Mouse (Mus musculus): ENCODE measurements around the gene Tmprss7. TPM values are rescaled to one million over a fixed set of nuclear protein-coding genes. Genes with fewer than 3 reads are reported as not detected.
A peak's percentile ranks its signal among the peaks of the same experiment; 100 is the strongest.

Gene Tmprss7
- polyA plus RNA-seq, 2 experiments, result 0.08 to 0.26 TPM

DNA sequence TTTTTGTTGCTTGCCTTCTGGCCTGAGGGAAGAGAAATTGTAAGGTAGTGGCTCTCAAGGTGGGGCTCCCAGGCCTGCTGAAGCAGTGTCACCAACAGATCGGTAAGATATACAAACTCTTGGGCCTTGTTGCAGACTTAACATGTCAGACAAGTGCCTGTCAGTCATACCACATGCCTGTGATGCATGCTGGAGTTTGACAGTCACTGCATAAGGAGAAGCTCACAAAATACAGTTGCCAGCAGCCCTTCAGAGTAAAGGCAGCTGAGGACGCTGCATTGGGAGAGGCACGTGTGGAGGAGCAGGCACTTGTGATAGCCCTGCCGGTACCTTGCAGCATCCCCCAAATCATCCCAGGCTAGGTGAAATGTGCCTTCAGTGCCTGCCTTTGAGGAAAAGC, 24.8 kb upstream of the Tmprss7 start:
- no peak overlapping the region for H3K27ac ChIP-seq
- no peak for DNase-seq (ENCODE audit: low read depth in 3 of 3, low spot score in 3 of 3)
- H3K4me3 ChIP-seq (ENCODE audit: insufficient read depth in 1 of 2, low read depth in 2 of 2, low read length in 2 of 2), result no peak overlapping the region
- no peak for TF ChIP-seq CTCF (IDR thresholded peaks at IDR 0.05; ENCODE audit: low read depth)
- TF ChIP-seq EP300 (IDR thresholded peaks at IDR 0.05; ENCODE audit: low read depth), result no peak
- no peaks in the 10 kb centered on the region for H3K27me3 ChIP-seq (ENCODE audit: control insufficient read depth, insufficient read depth, low read length)
- no peak overlapping the region for H3K4me2 ChIP-seq (ENCODE audit: low read depth)
- WGBS (ENCODE audit: insufficient replicate concordance), result 70% methylated on average over 4 of the region's 4 CpGs
- ATAC-seq (ENCODE audit: insufficient read depth), result no peak
- no peak overlapping the region for H3K9ac ChIP-seq (replicated peaks)
- H3K9me3 ChIP-seq (ENCODE audit: control insufficient read depth, low read length), result no peaks in the 10 kb centered on the region
- no peaks in the 10 kb centered on the region for H3K4me1 ChIP-seq (replicated peaks; ENCODE audit: control insufficient read depth in 2 of 2, insufficient read depth in 2 of 2, low read length in 1 of 2)
- no peaks in the 10 kb centered on the region for H3K36me3 ChIP-seq (replicated peaks; ENCODE audit: control insufficient read depth, insufficient read depth, low read depth)

DNA sequence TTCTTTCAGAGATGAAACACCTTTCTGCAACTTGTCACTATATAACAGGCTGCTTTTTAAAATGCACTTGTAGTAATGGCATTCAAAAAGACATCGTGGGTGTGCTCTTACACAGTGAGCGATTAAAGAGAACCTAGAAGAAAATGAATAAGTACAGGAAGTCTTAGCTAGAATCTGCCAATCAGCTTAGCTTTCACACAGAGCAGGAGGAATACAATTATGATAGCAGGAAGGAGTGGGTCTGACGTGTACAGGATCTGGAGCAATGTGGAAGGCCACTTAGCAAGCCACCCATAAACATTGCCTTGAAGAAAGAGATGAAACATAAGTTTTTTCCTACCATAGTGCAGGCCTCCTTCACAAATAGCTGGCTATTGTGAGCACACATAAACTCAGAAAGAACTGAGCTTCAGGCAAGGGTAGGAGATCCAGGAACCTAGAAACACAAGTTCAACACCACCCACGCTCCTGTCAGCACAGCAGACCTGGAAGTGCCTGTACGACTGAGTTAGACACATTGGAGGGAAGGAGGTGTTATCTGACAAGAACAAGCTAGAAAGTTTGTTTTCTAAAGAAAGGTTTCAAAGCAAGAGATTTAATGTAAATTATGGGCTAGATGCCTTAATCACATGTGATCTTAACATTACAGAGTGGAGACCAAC, 21.2 kb upstream of the Tmprss7 start:
- Histone ChIP-seq H3K9me3 (ENCODE audit: control insufficient read depth, low read length) (no peaks in the 10 kb centered on the region), H3K4me2 (ENCODE audit: low read depth) (no peak overlapping the region), H3K4me3 (ENCODE audit: insufficient read depth in 1 of 2, low read depth in 2 of 2, low read length in 2 of 2) (no peak overlapping the region), H3K36me3 (replicated peaks; ENCODE audit: control insufficient read depth, insufficient read depth, low read depth) (no peaks in the 10 kb centered on the region), H3K27ac (no peak overlapping the region), H3K9ac (replicated peaks) (no peak overlapping the region), H3K4me1 (replicated peaks; ENCODE audit: control insufficient read depth in 2 of 2, insufficient read depth in 2 of 2, low read length in 1 of 2) (no peaks in the 10 kb centered on the region), H3K27me3 (ENCODE audit: control insufficient read depth, insufficient read depth, low read length) (no peaks in the 10 kb centered on the region)
- DNase-seq (ENCODE audit: low read depth in 3 of 3, low spot score in 3 of 3) (no peak), ATAC-seq (ENCODE audit: insufficient read depth) (no peak)
- TF ChIP-seq CTCF (IDR thresholded peaks at IDR 0.05; ENCODE audit: low read depth), result no peak
- no peak for TF ChIP-seq EP300 (IDR thresholded peaks at IDR 0.05; ENCODE audit: low read depth)
- 52% methylated on average over 5 of the region's 5 CpGs for WGBS (ENCODE audit: insufficient replicate concordance)

DNA sequence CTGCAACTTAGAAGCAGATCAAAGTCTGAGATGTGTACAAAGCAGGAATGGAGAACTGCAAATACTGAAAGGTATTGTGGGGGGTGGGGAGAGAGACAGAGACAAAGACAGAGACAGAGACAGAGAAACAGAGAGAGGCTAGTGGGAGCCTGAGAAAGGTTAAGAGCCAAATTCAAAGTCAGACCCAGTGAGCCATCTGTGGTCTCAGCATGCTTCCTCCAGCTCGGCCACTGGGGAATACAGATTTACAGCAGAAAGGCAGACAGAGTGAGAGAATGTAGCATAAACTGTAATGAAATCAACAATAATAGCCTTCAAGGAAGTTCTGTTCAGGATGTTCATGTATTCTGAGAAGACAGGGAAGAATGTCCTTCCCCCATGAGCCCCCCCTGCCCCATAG, 20.4 kb upstream of the Tmprss7 start:
- no peak overlapping the region for H3K9ac ChIP-seq (replicated peaks)
- H3K9me3 ChIP-seq (ENCODE audit: control insufficient read depth, low read length), result no peaks in the 10 kb centered on the region
- no peak overlapping the region for H3K4me3 ChIP-seq (ENCODE audit: insufficient read depth in 1 of 2, low read depth in 2 of 2, low read length in 2 of 2)
- WGBS (ENCODE audit: insufficient replicate concordance), result 48% methylated on average over 1 of the region's 1 CpGs
- H3K4me2 ChIP-seq (ENCODE audit: low read depth), result no peak overlapping the region
- no peak for ATAC-seq (ENCODE audit: insufficient read depth)
- H3K36me3 ChIP-seq (replicated peaks; ENCODE audit: control insufficient read depth, insufficient read depth, low read depth), result no peaks in the 10 kb centered on the region
- TF ChIP-seq EP300 (IDR thresholded peaks at IDR 0.05; ENCODE audit: low read depth) (no peak), CTCF (IDR thresholded peaks at IDR 0.05; ENCODE audit: low read depth) (no peak)
- H3K27me3 ChIP-seq (ENCODE audit: control insufficient read depth, insufficient read depth, low read length), result no peaks in the 10 kb centered on the region
- no peak overlapping the region for H3K27ac ChIP-seq
- DNase-seq (ENCODE audit: low read depth in 3 of 3, low spot score in 3 of 3), result no peak
- H3K4me1 ChIP-seq (replicated peaks; ENCODE audit: control insufficient read depth in 2 of 2, insufficient read depth in 2 of 2, low read length in 1 of 2), result no peaks in the 10 kb centered on the region

DNA sequence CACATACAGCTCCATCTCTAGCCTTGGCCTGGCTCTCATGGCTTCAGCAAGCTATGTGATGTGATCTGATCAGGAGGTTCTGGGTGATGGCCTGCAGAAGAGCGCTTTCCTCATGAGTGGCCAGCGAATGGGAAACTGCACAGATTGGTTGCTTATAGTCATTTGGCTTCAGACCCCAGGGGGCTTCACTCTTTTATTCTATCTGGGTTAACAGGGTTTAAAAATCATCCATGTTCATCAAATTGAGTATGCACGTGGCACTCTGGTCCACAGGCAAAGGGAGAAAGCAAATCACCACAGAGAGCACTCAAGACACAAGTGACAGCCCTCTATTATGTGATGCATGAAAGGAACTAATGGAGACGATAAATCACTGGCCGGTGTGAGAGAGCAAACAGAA, 19.8 kb upstream of the Tmprss7 start:
- H3K27me3 ChIP-seq (ENCODE audit: control insufficient read depth, insufficient read depth, low read length), result no peaks in the 10 kb centered on the region
- H3K36me3 ChIP-seq (replicated peaks; ENCODE audit: control insufficient read depth, insufficient read depth, low read depth), result no peaks in the 10 kb centered on the region
- no peak overlapping the region for H3K9ac ChIP-seq (replicated peaks)
- no peak overlapping the region for H3K4me3 ChIP-seq (ENCODE audit: insufficient read depth in 1 of 2, low read depth in 2 of 2, low read length in 2 of 2)
- TF ChIP-seq EP300 (IDR thresholded peaks at IDR 0.05; ENCODE audit: low read depth) (no peak), CTCF (IDR thresholded peaks at IDR 0.05; ENCODE audit: low read depth) (no peak)
- no peak overlapping the region for H3K27ac ChIP-seq
- no peaks in the 10 kb centered on the region for H3K9me3 ChIP-seq (ENCODE audit: control insufficient read depth, low read length)
- WGBS (ENCODE audit: insufficient replicate concordance), result 74% methylated on average over 5 of the region's 5 CpGs
- DNase-seq (ENCODE audit: low read depth in 3 of 3, low spot score in 3 of 3) (no peak), ATAC-seq (ENCODE audit: insufficient read depth) (no peak)
- H3K4me1 ChIP-seq (replicated peaks; ENCODE audit: control insufficient read depth in 2 of 2, insufficient read depth in 2 of 2, low read length in 1 of 2), result no peaks in the 10 kb centered on the region
- H3K4me2 ChIP-seq (ENCODE audit: low read depth), result no peak overlapping the region

DNA sequence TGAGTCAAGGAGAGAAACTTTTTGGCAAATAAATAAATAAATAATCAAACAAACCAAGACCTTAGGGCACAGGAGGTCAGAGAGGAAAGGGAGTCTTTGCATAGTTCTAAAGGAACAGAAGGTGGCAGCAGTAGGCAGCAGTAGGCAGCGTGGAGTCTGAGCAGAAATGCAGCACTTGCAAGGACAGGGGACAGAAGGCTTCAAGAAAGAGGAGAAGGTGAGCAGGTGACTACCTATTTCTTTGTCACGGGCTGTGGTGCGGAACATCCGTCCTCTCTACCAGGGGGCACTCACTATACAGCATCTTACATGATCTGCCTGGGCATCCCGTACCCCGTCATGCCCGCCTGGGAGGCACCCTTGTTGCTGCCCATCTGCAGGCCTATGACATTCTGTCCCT, 17.8 kb upstream of the Tmprss7 start:
- H3K36me3 ChIP-seq (replicated peaks; ENCODE audit: control insufficient read depth, insufficient read depth, low read depth), result no peaks in the 10 kb centered on the region
- H3K4me2 ChIP-seq (ENCODE audit: low read depth), result no peak overlapping the region
- H3K4me3 ChIP-seq (ENCODE audit: insufficient read depth in 1 of 2, low read depth in 2 of 2, low read length in 2 of 2), result no peak overlapping the region
- ATAC-seq (ENCODE audit: insufficient read depth) (no peak), DNase-seq (ENCODE audit: low read depth in 3 of 3, low spot score in 3 of 3) (no peak)
- no peaks in the 10 kb centered on the region for H3K9me3 ChIP-seq (ENCODE audit: control insufficient read depth, low read length)
- no peak for TF ChIP-seq EP300 (IDR thresholded peaks at IDR 0.05; ENCODE audit: low read depth)
- TF ChIP-seq CTCF (IDR thresholded peaks at IDR 0.05; ENCODE audit: low read depth), result peak; percentile 32; the same call in 1 of the 2 replicates
- no peak overlapping the region for H3K27ac ChIP-seq
- H3K9ac ChIP-seq (replicated peaks), result no peak overlapping the region
- WGBS (ENCODE audit: insufficient replicate concordance), result 63% methylated on average over 7 of the region's 7 CpGs
- no peaks in the 10 kb centered on the region for H3K27me3 ChIP-seq (ENCODE audit: control insufficient read depth, insufficient read depth, low read length)
- H3K4me1 ChIP-seq (replicated peaks; ENCODE audit: control insufficient read depth in 2 of 2, insufficient read depth in 2 of 2, low read length in 1 of 2), result no peaks in the 10 kb centered on the region
